Comparison of ENCODE assay signal across 20 mouse cellular contexts in genomic region chr4:70614411-70614810, GRCm38 (mm10).
"Had no signal": no experiment of that assay in that cellular context is flagged by ENCODE, and none has a peak within 500 bp of the region (broad histone marks: within the 10 kb centered on the region; RNA-seq: fewer than 3 reads in every experiment).

No protein-coding gene starts in this region.

- H3K9ac ChIP-seq: limb, embryonic 12.5 days; limb, embryonic 15.5 days; liver, embryonic 14.5 days; liver, postnatal 0 days; lung, embryonic 14.5 days; stomach, embryonic 15.5 days had no signal

- H3K27me3 ChIP-seq: limb, embryonic 12.5 days; limb, embryonic 15.5 days; stomach, embryonic 15.5 days had no signal

- H3K4me2 ChIP-seq: limb, embryonic 12.5 days; limb, embryonic 15.5 days; liver, embryonic 11.5 days; lung, embryonic 14.5 days; stomach, embryonic 15.5 days had no signal

- H3K36me3 ChIP-seq: limb, embryonic 12.5 days; limb, embryonic 15.5 days; stomach, embryonic 15.5 days had no signal

- DNase-seq: kidney, adult 2 months; kidney, postnatal 10 days; kidney, postnatal 4 days; left cerebral cortex, postnatal 4 days; liver, postnatal 0 days; lung, embryonic 14.5 days; midbrain, embryonic 14.5 days; right cerebral cortex, postnatal 25 days; spleen, adult 18-20 months; thymus, postnatal 25 days had no signal

- H3K4me3 ChIP-seq: limb, embryonic 12.5 days; limb, embryonic 15.5 days; myocyte; stomach, embryonic 15.5 days had no signal

- H3K27ac ChIP-seq: limb, embryonic 12.5 days; limb, embryonic 15.5 days; liver, embryonic 14.5 days; macrophage; stomach, embryonic 15.5 days had no signal

- H3K4me1 ChIP-seq: limb, embryonic 12.5 days; limb, embryonic 15.5 days; stomach, embryonic 15.5 days had no signal

- H3K9me3 ChIP-seq: limb, embryonic 12.5 days; limb, embryonic 15.5 days; stomach, embryonic 15.5 days had no signal

- ATAC-seq: inflammation-experienced regulatory T-cells, adult 6 months; intestine, embryonic 16.5 days; liver, postnatal 0 days; lung, postnatal 0 days had no signal
